Mouse (Mus musculus) lung, embryonic 15.5 days (tissue): Measurements from ENCODE around the gene Cyb5r1. TPM values are rescaled to one million over a fixed set of nuclear protein-coding genes. Genes with fewer than 3 reads are reported as not detected.
A peak's percentile ranks its signal among the peaks of the same experiment; 100 is the strongest.
"Not testable (repeated sequence)": the region's sequence is repeated elsewhere in the genome, so short reads cannot be mapped to it uniquely, and the experiment has no call there.

Source experiments
- ATAC-seq: fragments of 200-750 bp; cut with Nextera tagmentation; 2 replicates; pipeline ENCODE4 v1.8.0; 2017; ENCODE audit warnings: moderate number of reproducible peaks, borderline replicate concordance; ENCODE audit not compliant: low FRiP score, low TSS enrichment; ENCODE audit errors: extremely low read depth
- H3K27ac ChIP-seq: fragments of 300-500 bp; sonication (generic); 2 replicates; pipeline ENCODE4 v1.5.1; 2015; ENCODE audit warnings: moderate library complexity, mild to moderate bottlenecking, inconsistent platforms
- H3K27me3 ChIP-seq: fragments of 300-500 bp; sonication (generic); 2 replicates; pipeline ENCODE4 v1.6.1; 2015; ENCODE audit warnings: inconsistent platforms
- H3K36me3 ChIP-seq: fragments of 300-500 bp; sonication (generic); 2 replicates; pipeline ENCODE4 v1.6.1; 2015; ENCODE audit warnings: inconsistent platforms
- H3K4me1 ChIP-seq: fragments of 300-500 bp; sonication (generic); 2 replicates; pipeline ENCODE4 v1.6.1; 2015; ENCODE audit warnings: inconsistent platforms
- H3K4me2 ChIP-seq: fragments of 300-500 bp; sonication (generic); 2 replicates; pipeline ENCODE4 v1.6.1; 2015; ENCODE audit warnings: inconsistent platforms, mild to moderate bottlenecking, moderate library complexity
- H3K4me3 ChIP-seq: fragments of 300-500 bp; sonication (generic); 2 replicates; pipeline ENCODE4 v1.5.1; 2015; ENCODE audit warnings: mild to moderate bottlenecking, inconsistent platforms
- H3K9ac ChIP-seq: fragments of 300-500 bp; sonication (generic); 2 replicates; pipeline ENCODE4 v1.6.1; 2015; ENCODE audit warnings: inconsistent platforms
- H3K9me3 ChIP-seq: fragments of 300-500 bp; sonication (generic); 2 replicates; pipeline ENCODE4 v1.6.1; 2016; ENCODE audit warnings: inconsistent platforms
- WGBS: fragments of 180-500 bp; shearing (Covaris S2); methylation state at CpG from one replicate; pipeline ENCODE4 v1.1.7; 2015; 5-methylcytosine and 5-hydroxymethylcytosine counted together
- polyA plus RNA-seq: library from polyadenylated mRNA; unstranded; fragments of >200 nt; fragmentation: Nextera tagmentation; extraction: Ambion mirVana; gene quantifications from 2 replicates; pipeline ENCODE4 v1.2.1, GENCODE M21; 2015

The Cyb5r1 gene
- polyA plus RNA-seq, 1 experiment from 2014 or later = 42.9 TPM

DNA sequence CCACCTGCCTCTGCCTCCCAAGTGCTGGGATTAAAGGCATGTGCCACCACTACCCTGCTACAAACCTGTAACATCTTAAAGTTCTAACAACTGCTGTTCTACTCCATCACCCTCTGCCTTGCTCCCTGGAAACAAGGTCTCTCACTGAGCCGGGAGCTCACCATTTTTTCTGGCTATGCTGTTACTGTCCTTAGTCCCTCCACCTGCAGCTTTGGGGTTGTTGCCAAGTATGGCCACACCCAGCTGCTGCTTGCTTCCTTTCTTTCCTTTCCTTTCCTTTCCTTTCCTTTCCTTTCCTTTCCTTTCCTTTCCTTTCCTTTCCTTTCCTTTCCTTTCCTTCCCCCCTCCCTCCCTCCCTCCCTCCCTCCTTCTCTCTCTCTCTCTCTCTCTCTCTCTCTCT, 37.9 kb downstream of the Cyb5r1 start:
- H3K27ac ChIP-seq, H3K4me3 ChIP-seq, H3K4me2 ChIP-seq, ATAC-seq, H3K9ac ChIP-seq, H3K4me1 ChIP-seq, H3K36me3 ChIP-seq, H3K27me3 ChIP-seq, H3K9me3 ChIP-seq: not testable (repeated sequence)
- 63% methylated on average over 1 of the region's 1 CpGs for WGBS

DNA sequence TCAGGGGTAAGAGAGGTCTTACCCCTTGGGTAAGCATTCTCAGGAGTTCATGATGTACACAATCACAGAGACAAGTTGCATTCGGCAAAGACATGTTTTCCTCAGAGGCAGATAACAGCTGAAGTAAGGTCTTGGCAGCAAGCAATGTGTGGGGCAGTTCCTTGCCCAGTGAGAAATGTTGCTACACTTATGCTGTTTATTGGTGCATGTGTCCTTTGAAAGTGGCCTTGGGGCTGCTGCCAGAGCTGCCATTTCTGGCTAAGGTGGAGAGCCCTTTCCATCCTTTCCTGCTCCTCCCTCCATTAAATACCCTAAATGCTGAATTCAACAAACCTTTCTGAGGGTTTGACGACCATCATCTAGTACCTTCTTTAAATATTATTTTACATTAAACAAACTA, 40.1 kb downstream of the Cyb5r1 start:
- 74% methylated on average over 2 of the region's 2 CpGs for WGBS
- Histone ChIP-seq H3K9ac (no peak overlapping the region), H3K27me3 (no peaks in the 10 kb centered on the region), H3K4me1 (no peaks in the 10 kb centered on the region), H3K9me3 (no peaks in the 10 kb centered on the region), H3K4me2 (no peak overlapping the region), H3K36me3 (no peaks in the 10 kb centered on the region), H3K27ac (no peak overlapping the region), H3K4me3 (no peak overlapping the region)
- ATAC-seq = no peak

DNA sequence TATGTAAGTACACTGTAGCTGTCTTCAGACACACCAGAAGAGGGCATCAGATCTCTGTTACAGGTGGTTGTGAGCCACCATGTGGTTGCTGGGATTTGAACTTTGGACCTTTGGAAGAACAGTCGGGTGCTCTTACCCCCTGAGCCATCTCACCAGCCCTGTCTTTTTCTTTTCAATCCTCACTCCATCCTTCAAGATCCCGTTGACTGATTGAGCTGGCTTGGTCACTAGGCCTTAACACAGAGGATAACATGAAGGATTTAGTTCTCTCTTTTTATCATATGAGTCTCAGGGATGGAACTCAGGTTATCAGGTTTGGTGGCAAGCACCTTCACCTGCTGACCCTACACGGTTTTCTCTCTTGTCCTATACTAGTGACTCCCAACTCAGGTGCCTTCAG, 43.2 kb downstream of the Cyb5r1 start:
- H3K27me3 ChIP-seq, H3K4me2 ChIP-seq, H3K4me1 ChIP-seq, H3K27ac ChIP-seq, ATAC-seq, H3K36me3 ChIP-seq, H3K4me3 ChIP-seq, H3K9ac ChIP-seq, H3K9me3 ChIP-seq: not testable (repeated sequence)
- WGBS = 59% methylated on average over 3 of the region's 3 CpGs

DNA sequence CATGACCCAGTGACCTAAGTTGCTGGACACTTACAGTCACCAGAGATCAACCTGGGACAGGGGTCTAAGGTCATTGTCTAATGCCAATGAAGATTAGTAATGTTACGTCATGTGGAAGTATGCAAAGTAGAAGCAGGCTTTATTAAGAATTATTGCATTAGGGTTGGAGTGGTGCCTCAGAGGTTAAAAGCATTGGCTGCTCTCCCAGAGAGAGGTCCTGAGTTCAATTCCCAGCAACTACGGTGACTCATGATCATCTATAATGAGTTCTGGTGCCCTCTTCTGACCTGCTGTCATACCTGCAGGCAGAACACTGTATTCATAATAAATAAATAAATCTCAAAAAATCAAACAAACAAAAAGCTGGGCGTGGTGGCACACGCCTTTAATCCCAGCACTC, 44.8 kb downstream of the Cyb5r1 start:
- no peak overlapping the region for H3K4me2 ChIP-seq
- no peaks in the 10 kb centered on the region for H3K4me1 ChIP-seq
- H3K9me3 ChIP-seq = no peaks in the 10 kb centered on the region
- no peak overlapping the region for H3K4me3 ChIP-seq
- H3K9ac ChIP-seq = no peak overlapping the region
- no peaks in the 10 kb centered on the region for H3K36me3 ChIP-seq
- H3K27ac ChIP-seq = no peak overlapping the region
- H3K27me3 ChIP-seq = no peaks in the 10 kb centered on the region
- 72% methylated on average over 4 of the region's 4 CpGs for WGBS
- ATAC-seq = no peak

DNA sequence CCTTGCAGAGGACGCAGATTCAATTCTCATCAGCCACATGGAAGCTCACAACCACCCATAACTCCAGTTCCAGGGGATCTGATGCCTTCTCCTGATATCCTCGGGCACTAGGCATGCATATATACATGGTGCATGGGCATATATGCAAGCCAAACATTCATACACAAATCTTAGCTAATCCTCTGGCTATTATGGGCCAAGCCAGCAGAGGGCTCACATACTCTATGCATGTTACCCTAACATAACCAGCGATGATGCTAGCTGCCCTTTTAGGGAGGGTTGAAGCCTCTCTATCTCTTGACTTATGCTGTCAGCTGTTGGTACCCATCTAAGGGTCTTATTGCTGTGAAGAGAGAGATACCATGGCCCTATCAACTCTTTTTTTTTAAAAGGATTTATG, 45.6 kb downstream of the Cyb5r1 start:
- Histone ChIP-seq H3K27me3 (no peaks in the 10 kb centered on the region), H3K27ac (no peak overlapping the region), H3K9ac (no peak overlapping the region), H3K4me2 (no peak overlapping the region), H3K36me3 (no peaks in the 10 kb centered on the region), H3K4me3 (no peak overlapping the region), H3K4me1 (peaks cover 1% of the 10 kb centered on the region), H3K9me3 (no peaks in the 10 kb centered on the region)
- ATAC-seq = no peak
- 38% methylated on average over 3 of the region's 3 CpGs for WGBS

DNA sequence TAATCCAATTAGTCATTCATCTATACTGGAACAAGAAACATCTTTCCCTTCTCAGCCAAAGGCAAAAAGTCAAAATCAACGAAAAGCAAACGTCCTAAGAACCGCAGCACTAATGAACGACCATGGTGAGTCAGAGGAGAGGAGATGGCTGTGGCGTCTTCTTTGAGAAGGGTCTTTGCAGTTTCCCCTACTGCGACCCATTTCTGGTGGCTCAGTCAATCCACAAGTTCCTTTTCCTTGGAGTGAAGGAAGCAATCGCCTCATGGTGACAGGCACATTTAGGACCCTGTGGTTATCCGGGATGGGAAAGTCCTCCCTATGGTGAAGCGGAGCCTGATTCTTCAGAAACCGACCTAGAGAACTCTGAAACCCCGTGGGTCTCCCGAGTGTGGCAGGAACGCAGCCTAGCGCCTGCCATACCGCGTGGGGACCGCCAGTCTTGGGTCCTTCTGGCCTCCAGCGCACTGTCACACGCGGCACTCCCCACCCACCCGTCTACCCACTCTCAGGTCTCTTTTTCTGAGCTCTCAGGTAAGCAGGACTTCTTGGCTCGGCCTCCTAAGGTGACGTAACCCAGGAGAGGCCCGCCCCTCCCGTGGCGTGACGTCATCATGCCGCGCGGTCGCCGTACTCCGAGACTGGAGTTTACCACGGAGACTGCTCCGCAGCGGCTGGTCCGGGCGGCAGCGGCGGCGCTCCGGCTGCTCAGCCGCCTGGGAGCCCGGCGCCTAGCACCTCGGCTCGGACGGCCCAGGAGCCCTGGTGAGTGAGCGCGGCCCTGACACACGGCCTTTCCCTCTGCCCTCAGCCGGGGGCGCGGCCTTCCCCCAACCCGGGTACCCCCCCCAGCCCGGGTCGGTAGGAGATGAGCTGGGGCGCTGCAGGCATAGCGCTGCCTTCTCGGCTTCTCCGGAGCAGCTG, 49.8 kb downstream of the Cyb5r1 start, which contains the start of gene Klhl12:
Gene Klhl12, plus strand, starts transcription at position 628 of the 921 bp plus-strand sequence.
- H3K9ac ChIP-seq = peak within 1 kb of the TSS; percentile 92
- H3K36me3 ChIP-seq = peaks cover 9% of the 10 kb centered on the region
- no peaks in the 10 kb centered on the region for H3K27me3 ChIP-seq
- H3K9me3 ChIP-seq = no peaks in the 10 kb centered on the region
- H3K4me3 ChIP-seq = peak within 1 kb of the TSS; percentile 87
- ATAC-seq = peak; percentile 92
- peak within 1 kb of the TSS; percentile 57 for H3K27ac ChIP-seq
- H3K4me2 ChIP-seq = peak within 1 kb of the TSS; percentile 89
- H3K4me1 ChIP-seq = peaks cover 7% of the 10 kb centered on the region
- under 1% methylated on average over 61 of the region's 61 CpGs for WGBS

DNA sequence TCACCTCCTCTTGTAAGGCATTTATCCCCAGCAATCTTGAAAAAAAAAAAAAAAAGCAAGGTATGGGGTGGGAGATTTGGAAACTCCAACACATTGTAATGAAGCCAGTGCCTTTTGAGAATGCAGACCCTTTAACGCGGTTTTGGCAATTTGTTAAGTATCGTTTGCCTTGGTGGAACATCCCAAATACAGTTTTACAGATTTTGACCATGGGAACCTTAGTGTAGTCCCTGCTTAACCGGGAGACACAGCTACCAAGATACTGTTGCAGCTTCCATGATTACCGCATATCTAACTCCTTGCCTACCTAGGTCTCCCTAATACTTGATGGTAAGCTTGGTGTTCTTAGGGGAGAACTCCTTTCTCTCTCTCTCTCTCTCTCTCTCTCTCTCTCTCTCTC, 50.7 kb downstream of the Cyb5r1 start:
- Histone ChIP-seq H3K36me3 (peaks cover 14% of the 10 kb centered on the region), H3K27me3 (no peaks in the 10 kb centered on the region), H3K9ac (peak overlapping the region; percentile 92), H3K27ac (no peak overlapping the region), H3K4me2 (peak overlapping the region; percentile 89), H3K9me3 (no peaks in the 10 kb centered on the region), H3K4me3 (peak overlapping the region; percentile 87), H3K4me1 (peaks cover 7% of the 10 kb centered on the region)
- no peak for ATAC-seq
- 16% methylated on average over 5 of the region's 5 CpGs for WGBS

DNA sequence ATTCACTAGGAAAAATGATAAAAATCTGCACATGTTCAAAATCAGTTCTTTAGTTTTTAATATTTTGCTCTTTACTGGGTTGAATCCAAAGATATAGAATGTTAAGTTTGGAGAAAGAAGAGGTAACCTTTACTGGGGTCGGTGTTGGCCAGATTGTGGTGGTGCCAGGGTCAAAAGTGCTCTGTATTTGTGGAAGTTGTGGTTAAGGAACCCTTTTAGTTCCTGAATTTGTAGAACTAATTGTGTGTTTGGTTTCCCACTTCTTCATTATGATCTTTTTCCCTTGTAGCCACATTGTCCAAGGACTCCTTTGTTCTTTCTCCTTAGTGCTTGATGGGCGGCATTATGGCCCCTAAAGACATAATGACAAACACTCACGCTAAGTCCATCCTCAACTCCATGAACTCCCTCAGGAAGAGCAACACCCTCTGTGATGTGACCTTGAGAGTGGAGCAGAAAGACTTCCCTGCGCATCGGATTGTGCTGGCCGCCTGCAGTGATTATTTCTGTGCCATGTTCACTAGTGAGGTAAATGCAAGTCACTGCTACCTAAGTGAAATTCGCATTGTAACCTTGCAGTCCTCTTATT, 52.9 kb downstream of the Cyb5r1 start:
- no peaks in the 10 kb centered on the region for H3K9me3 ChIP-seq
- ATAC-seq = no peak
- H3K9ac ChIP-seq = no peak overlapping the region
- peaks cover 27% of the 10 kb centered on the region for H3K36me3 ChIP-seq
- 93% methylated on average over 7 of the region's 7 CpGs for WGBS
- no peak overlapping the region for H3K27ac ChIP-seq
- H3K4me2 ChIP-seq = no peak overlapping the region
- no peaks in the 10 kb centered on the region for H3K27me3 ChIP-seq
- H3K4me1 ChIP-seq = peaks cover 7% of the 10 kb centered on the region
- no peak overlapping the region for H3K4me3 ChIP-seq

DNA sequence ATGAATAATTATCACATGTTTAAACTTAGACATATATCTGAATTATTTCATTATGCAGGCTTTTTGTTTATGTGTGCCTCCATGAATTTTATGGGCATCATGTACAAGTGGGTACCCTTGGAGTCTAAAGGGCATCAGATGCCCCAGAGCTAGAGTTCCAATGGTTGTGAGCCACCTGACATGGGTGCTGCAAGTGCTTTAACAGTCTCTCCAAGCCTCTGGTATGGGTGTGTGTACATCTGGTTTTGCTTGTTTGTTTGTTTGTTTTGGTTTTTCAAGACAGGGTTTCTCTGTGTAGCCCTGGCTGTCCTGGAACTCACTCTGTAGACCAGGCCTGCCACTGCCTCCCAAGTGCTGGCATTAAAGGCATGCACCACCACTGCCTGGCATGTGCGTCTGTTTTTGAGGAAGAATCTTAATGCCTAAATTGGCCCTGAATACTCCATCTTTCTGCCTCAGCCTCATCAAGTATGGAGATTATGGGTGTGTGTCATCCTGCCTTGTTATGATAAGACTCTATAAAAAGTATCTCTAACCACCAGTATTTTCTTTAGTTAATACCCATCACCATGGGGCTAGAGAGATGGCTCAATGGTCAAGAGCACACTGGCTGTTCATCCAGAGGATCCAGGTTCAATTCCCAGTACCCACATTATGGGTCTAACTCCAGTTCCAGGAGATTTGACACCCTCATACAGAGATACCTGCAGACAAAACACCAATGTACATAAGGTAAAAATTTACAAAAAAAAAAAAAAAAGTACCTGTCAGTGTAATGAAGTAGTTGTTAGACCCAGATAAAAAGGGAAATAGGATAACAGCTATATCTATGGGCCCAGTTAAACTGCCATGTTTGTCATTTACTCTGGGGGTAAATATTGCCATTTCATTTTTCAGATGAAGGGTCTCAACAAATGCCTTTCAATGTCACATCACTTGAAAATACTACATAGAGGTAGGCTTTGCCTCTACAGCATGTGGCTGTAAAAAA, 55.2 kb downstream of the Cyb5r1 start:
- Histone ChIP-seq H3K4me2 (no peak overlapping the region), H3K27ac (no peak overlapping the region), H3K9me3 (no peaks in the 10 kb centered on the region), H3K9ac (no peak overlapping the region), H3K27me3 (no peaks in the 10 kb centered on the region), H3K36me3 (peaks cover 42% of the 10 kb centered on the region), H3K4me1 (peaks cover 7% of the 10 kb centered on the region), H3K4me3 (no peak overlapping the region)
- no peak for ATAC-seq
- 84% methylated on average over 1 of the region's 1 CpGs for WGBS
